Mouse (Mus musculus): ENCODE results near the gene Fam241a. TPM values are rescaled to one million over a fixed set of nuclear protein-coding genes. Genes with fewer than 3 reads are reported as not detected.

Gene Fam241a
- polyA plus RNA-seq, 1 experiment = 0.57 TPM

GRCm38 (mm10) chr3:127891906-127892305 is 4.2 kb downstream of the Fam241a start:
- TF ChIP-seq USF1 (IDR thresholded peaks at IDR 0.05; ENCODE audit: low read depth) (no peak), FOSL1 (IDR thresholded peaks at IDR 0.05; ENCODE audit: insufficient read depth, low read length, poor library complexity, severe bottlenecking) (no peak), CTCF (IDR thresholded peaks at IDR 0.05; ENCODE audit: control insufficient read depth, insufficient read depth, insufficient read length) (no peak), MYOG (IDR thresholded peaks at IDR 0.05; ENCODE audit: control insufficient read depth, extremely low read depth, insufficient read length) (no peak), MAX (IDR thresholded peaks at IDR 0.05) (no peak), MYOD1 (IDR thresholded peaks at IDR 0.05; ENCODE audit: control insufficient read depth, insufficient read length, low read depth) (no peak), CEBPB (IDR thresholded peaks at IDR 0.05; ENCODE audit: low read depth) (no peak)

GRCm38 (mm10) chr3:127890008-127890407 is 6.1 kb downstream of the Fam241a start:
- H3K79me2 ChIP-seq (ENCODE audit: control insufficient read depth, insufficient read depth) = no peaks in the 10 kb centered on the region
- H3K36me3 ChIP-seq (ENCODE audit: control insufficient read depth, insufficient read depth) = no peaks in the 10 kb centered on the region
- H3K79me3 ChIP-seq (ENCODE audit: low read depth) = no peaks in the 10 kb centered on the region
- no peak overlapping the region for H3K4me3 ChIP-seq (ENCODE audit: insufficient read depth, poor library complexity, severe bottlenecking)
- no peak overlapping the region for H3ac ChIP-seq (ENCODE audit: control insufficient read depth, insufficient read length, low read depth)
- H3K27me3 ChIP-seq (ENCODE audit: control insufficient read depth, insufficient read depth, insufficient read length) = no peaks in the 10 kb centered on the region
- TF ChIP-seq USF1 (IDR thresholded peaks at IDR 0.05; ENCODE audit: low read depth) (no peak), CTCF (IDR thresholded peaks at IDR 0.05; ENCODE audit: control insufficient read depth, insufficient read depth, insufficient read length) (no peak), MYOG (IDR thresholded peaks at IDR 0.05; ENCODE audit: control insufficient read depth, extremely low read depth, insufficient read length) (no peak), CEBPB (IDR thresholded peaks at IDR 0.05; ENCODE audit: low read depth) (no peak), FOSL1 (IDR thresholded peaks at IDR 0.05; ENCODE audit: insufficient read depth, low read length, poor library complexity, severe bottlenecking) (no peak), MAX (IDR thresholded peaks at IDR 0.05) (no peak), MYOD1 (IDR thresholded peaks at IDR 0.05; ENCODE audit: control insufficient read depth, insufficient read length, low read depth) (no peak)

More at GRCm38 (mm10) chr3:127891906-127892305, 4.2 kb downstream of the Fam241a start:
- no peaks in the 10 kb centered on the region for H3K27me3 ChIP-seq (ENCODE audit: control insufficient read depth, insufficient read depth, insufficient read length)
- no peaks in the 10 kb centered on the region for H3K79me2 ChIP-seq (ENCODE audit: control insufficient read depth, insufficient read depth)
- H3K4me3 ChIP-seq (ENCODE audit: insufficient read depth, poor library complexity, severe bottlenecking) = no peak overlapping the region
- H3K36me3 ChIP-seq (ENCODE audit: control insufficient read depth, insufficient read depth) = no peaks in the 10 kb centered on the region
- no peak overlapping the region for H3ac ChIP-seq (ENCODE audit: control insufficient read depth, insufficient read length, low read depth)
- H3K79me3 ChIP-seq (ENCODE audit: low read depth) = no peaks in the 10 kb centered on the region

- H3ac ChIP-seq (ENCODE audit: control insufficient read depth, insufficient read length, low read depth) = no peak overlapping the region
- H3K79me3 ChIP-seq (ENCODE audit: low read depth) = no peaks in the 10 kb centered on the region
- no peaks in the 10 kb centered on the region for H3K79me2 ChIP-seq (ENCODE audit: control insufficient read depth, insufficient read depth)
- H3K4me3 ChIP-seq (ENCODE audit: insufficient read depth, poor library complexity, severe bottlenecking) = no peak overlapping the region
- TF ChIP-seq MYOG (IDR thresholded peaks at IDR 0.05; ENCODE audit: control insufficient read depth, extremely low read depth, insufficient read length) (no peak), FOSL1 (IDR thresholded peaks at IDR 0.05; ENCODE audit: insufficient read depth, low read length, poor library complexity, severe bottlenecking) (no peak), USF1 (IDR thresholded peaks at IDR 0.05; ENCODE audit: low read depth) (no peak), MAX (IDR thresholded peaks at IDR 0.05) (no peak), MYOD1 (IDR thresholded peaks at IDR 0.05; ENCODE audit: control insufficient read depth, insufficient read length, low read depth) (no peak), CEBPB (IDR thresholded peaks at IDR 0.05; ENCODE audit: low read depth) (no peak), CTCF (IDR thresholded peaks at IDR 0.05; ENCODE audit: control insufficient read depth, insufficient read depth, insufficient read length) (no peak)
- no peaks in the 10 kb centered on the region for H3K27me3 ChIP-seq (ENCODE audit: control insufficient read depth, insufficient read depth, insufficient read length)
- H3K36me3 ChIP-seq (ENCODE audit: control insufficient read depth, insufficient read depth) = no peaks in the 10 kb centered on the region
Observed at GRCm38 (mm10) chr3:127889570-127889969, 6.6 kb downstream of the Fam241a start.

GRCm38 (mm10) chr3:127881684-127882083 is 14.4 kb downstream of the Fam241a start:
- Histone ChIP-seq H3ac (ENCODE audit: control insufficient read depth, insufficient read length, low read depth) (no peak overlapping the region), H3K36me3 (ENCODE audit: control insufficient read depth, insufficient read depth) (no peaks in the 10 kb centered on the region), H3K4me3 (ENCODE audit: insufficient read depth, poor library complexity, severe bottlenecking) (no peak overlapping the region), H3K27me3 (ENCODE audit: control insufficient read depth, insufficient read depth, insufficient read length) (no peaks in the 10 kb centered on the region), H3K79me3 (ENCODE audit: low read depth) (no peaks in the 10 kb centered on the region), H3K79me2 (ENCODE audit: control insufficient read depth, insufficient read depth) (no peaks in the 10 kb centered on the region)
- no peak for TF ChIP-seq CTCF (IDR thresholded peaks at IDR 0.05; ENCODE audit: control insufficient read depth, insufficient read depth, insufficient read length)
- TF ChIP-seq FOSL1 (IDR thresholded peaks at IDR 0.05; ENCODE audit: insufficient read depth, low read length, poor library complexity, severe bottlenecking) = no peak
- no peak for TF ChIP-seq USF1 (IDR thresholded peaks at IDR 0.05; ENCODE audit: low read depth)
- no peak for TF ChIP-seq CEBPB (IDR thresholded peaks at IDR 0.05; ENCODE audit: low read depth)
- no peak for TF ChIP-seq MYOD1 (IDR thresholded peaks at IDR 0.05; ENCODE audit: control insufficient read depth, insufficient read length, low read depth)
- TF ChIP-seq MAX (IDR thresholded peaks at IDR 0.05) = no peak
- no peak for TF ChIP-seq MYOG (IDR thresholded peaks at IDR 0.05; ENCODE audit: control insufficient read depth, extremely low read depth, insufficient read length)

GRCm38 (mm10) chr3:127879968-127880367 is 16.2 kb downstream of the Fam241a start:
- no peak for TF ChIP-seq CEBPB (IDR thresholded peaks at IDR 0.05; ENCODE audit: low read depth)
- TF ChIP-seq MAX (IDR thresholded peaks at IDR 0.05) = no peak
- no peak for TF ChIP-seq FOSL1 (IDR thresholded peaks at IDR 0.05; ENCODE audit: insufficient read depth, low read length, poor library complexity, severe bottlenecking)
- no peak for TF ChIP-seq CTCF (IDR thresholded peaks at IDR 0.05; ENCODE audit: control insufficient read depth, insufficient read depth, insufficient read length)
- no peak for TF ChIP-seq MYOG (IDR thresholded peaks at IDR 0.05; ENCODE audit: control insufficient read depth, extremely low read depth, insufficient read length)
- TF ChIP-seq MYOD1 (IDR thresholded peaks at IDR 0.05; ENCODE audit: control insufficient read depth, insufficient read length, low read depth) = no peak
- no peak for TF ChIP-seq USF1 (IDR thresholded peaks at IDR 0.05; ENCODE audit: low read depth)
- H3K36me3 ChIP-seq (ENCODE audit: control insufficient read depth, insufficient read depth) = no peaks in the 10 kb centered on the region
- H3K79me2 ChIP-seq (ENCODE audit: control insufficient read depth, insufficient read depth) = no peaks in the 10 kb centered on the region
- H3K79me3 ChIP-seq (ENCODE audit: low read depth) = no peaks in the 10 kb centered on the region
- no peaks in the 10 kb centered on the region for H3K27me3 ChIP-seq (ENCODE audit: control insufficient read depth, insufficient read depth, insufficient read length)
- no peak overlapping the region for H3ac ChIP-seq (ENCODE audit: control insufficient read depth, insufficient read length, low read depth)
- no peak overlapping the region for H3K4me3 ChIP-seq (ENCODE audit: insufficient read depth, poor library complexity, severe bottlenecking)

GRCm38 (mm10) chr3:127875509-127875908 is 20.6 kb downstream of the Fam241a start:
- no peaks in the 10 kb centered on the region for H3K27me3 ChIP-seq (ENCODE audit: control insufficient read depth, insufficient read depth, insufficient read length)
- no peak overlapping the region for H3K4me3 ChIP-seq (ENCODE audit: insufficient read depth, poor library complexity, severe bottlenecking)
- H3K79me3 ChIP-seq (ENCODE audit: low read depth) = no peaks in the 10 kb centered on the region
- TF ChIP-seq FOSL1 (IDR thresholded peaks at IDR 0.05; ENCODE audit: insufficient read depth, low read length, poor library complexity, severe bottlenecking) = no peak
- no peak for TF ChIP-seq MYOG (IDR thresholded peaks at IDR 0.05; ENCODE audit: control insufficient read depth, extremely low read depth, insufficient read length)
- TF ChIP-seq MAX (IDR thresholded peaks at IDR 0.05) = no peak
- TF ChIP-seq USF1 (IDR thresholded peaks at IDR 0.05; ENCODE audit: low read depth) = no peak
- no peak for TF ChIP-seq CEBPB (IDR thresholded peaks at IDR 0.05; ENCODE audit: low read depth)
- no peak for TF ChIP-seq MYOD1 (IDR thresholded peaks at IDR 0.05; ENCODE audit: control insufficient read depth, insufficient read length, low read depth)
- TF ChIP-seq CTCF (IDR thresholded peaks at IDR 0.05; ENCODE audit: control insufficient read depth, insufficient read depth, insufficient read length) = no peak
- no peaks in the 10 kb centered on the region for H3K36me3 ChIP-seq (ENCODE audit: control insufficient read depth, insufficient read depth)
- H3K79me2 ChIP-seq (ENCODE audit: control insufficient read depth, insufficient read depth) = no peaks in the 10 kb centered on the region
- H3ac ChIP-seq (ENCODE audit: control insufficient read depth, insufficient read length, low read depth) = no peak overlapping the region
